Mouse (Mus musculus): ENCODE measurements around the gene Bpifa2. TPM values are rescaled to one million over a fixed set of nuclear protein-coding genes. Genes with fewer than 3 reads are reported as not detected.
A peak's percentile ranks its signal among the peaks of the same experiment; 100 is the strongest.
"Not testable (repeated sequence)": the region's sequence is repeated elsewhere in the genome, so short reads cannot be mapped to it uniquely, and the experiment has no call there.

The Bpifa2 gene
- under 1 TPM in 1 of 2 experiments, not detected in 1; 0.36 TPM for total RNA-seq (2021)

DNA sequence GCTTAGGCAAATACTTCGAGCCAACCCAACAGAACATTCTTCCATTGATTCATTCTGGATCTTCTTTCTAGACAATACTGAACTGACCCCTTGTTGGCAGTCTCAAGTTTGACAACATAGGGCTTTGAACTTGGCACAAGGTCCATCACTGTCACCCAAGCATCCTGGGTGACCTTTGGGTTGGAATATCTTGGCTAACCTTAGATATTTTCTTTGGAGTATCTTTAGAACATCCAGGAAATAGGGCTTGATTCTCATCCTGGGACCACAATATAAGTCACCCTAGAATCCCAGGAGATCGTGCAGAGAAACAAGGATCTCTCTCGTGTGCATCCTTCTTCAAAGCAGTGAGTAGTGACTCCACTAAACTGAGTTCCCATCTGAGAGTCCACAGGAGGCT is at the start of gene Bpifa2:
Gene Bpifa2 (plus strand): TSS at position 301 of the 400 bp plus-strand sequence.
- intact Hi-C loops (cut with DNase I): no loop called here
- no peak for DNase-seq

DNA sequence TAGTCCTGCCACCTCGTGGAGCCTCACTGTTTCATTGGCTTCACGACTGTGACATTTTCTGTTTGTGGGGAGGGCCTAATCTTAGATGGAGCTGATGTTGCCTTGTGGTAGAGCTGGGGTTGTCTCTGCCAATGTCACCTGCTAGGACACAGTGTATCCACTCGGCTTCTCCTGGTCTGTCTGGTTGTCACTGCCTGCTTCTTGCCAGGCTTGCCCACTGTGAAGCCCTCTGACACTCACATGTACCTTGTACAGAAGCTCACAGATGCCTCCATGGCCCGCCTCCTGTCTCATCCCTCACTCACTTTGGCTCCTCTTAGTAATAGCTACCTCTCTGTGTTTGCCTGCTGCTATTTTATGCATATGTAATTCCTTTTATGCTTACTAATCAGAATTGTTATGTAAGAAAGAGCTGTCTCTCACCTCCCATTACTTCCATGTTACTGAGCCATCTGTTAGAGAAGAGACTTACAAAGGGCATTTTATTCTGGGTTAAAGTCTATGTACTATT is 45.2 kb upstream of the Bpifa2 start:
- intact Hi-C loops (cut with DNase I): no loop called here
- DNase-seq: no peak

GRCm38 (mm10) chr2:153963334-153963733 is 44.7 kb upstream of the Bpifa2 start:
- no peak for DNase-seq
- intact Hi-C loops (cut with DNase I): no loop called here

- intact Hi-C loops (cut with DNase I): no loop called here
Measured at GRCm38 (mm10) chr2:153970221-153970620, 37.8 kb upstream of the Bpifa2 start.

GRCm38 (mm10) chr2:153974582-153974981 is 33.5 kb upstream of the Bpifa2 start, which contains the start of gene Bpifa6:
Bpifa6 (plus strand) TSS chr2:153974945.
- no peak for DNase-seq
- intact Hi-C loops (cut with DNase I): no loop called here

More at GRCm38 (mm10) chr2:153970221-153970620, 37.8 kb upstream of the Bpifa2 start:
- DNase-seq: no peak

- intact Hi-C loops (cut with DNase I): loop anchor here (10.0 kb wide), 1 partner anchor 99 kb away; no protein-coding TSS in a partner anchor
- DNase-seq: peak; percentile 76 to 88
Measured at GRCm38 (mm10) chr2:153995770-153996169, 12.3 kb upstream of the Bpifa2 start.

DNA sequence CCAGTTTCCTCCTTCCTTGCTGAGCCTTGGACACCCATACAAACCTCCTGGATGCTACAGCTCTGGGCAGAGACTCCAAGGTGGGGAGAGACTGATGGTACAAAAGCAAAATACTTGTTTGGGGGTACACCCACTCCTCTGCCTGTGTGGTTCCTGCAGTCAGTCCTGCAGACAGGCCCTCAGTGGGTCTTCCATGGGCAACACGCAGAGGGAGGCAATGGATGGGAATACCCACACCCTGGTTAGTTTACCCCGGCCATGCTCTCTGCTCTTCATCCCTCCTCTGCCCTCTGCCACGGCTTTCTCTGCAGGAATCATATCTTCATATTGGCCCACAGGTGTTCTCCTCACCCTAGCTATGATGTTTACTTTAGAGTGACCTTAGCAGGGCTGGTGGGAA is 7.6 kb upstream of the Bpifa2 start:
- intact Hi-C loops (cut with DNase I): no loop called here
- DNase-seq: no peak

- no peak for DNase-seq
- intact Hi-C loops (cut with DNase I): no loop called here
Measured at GRCm38 (mm10) chr2:154001056-154001455, 7.0 kb upstream of the Bpifa2 start.

DNA sequence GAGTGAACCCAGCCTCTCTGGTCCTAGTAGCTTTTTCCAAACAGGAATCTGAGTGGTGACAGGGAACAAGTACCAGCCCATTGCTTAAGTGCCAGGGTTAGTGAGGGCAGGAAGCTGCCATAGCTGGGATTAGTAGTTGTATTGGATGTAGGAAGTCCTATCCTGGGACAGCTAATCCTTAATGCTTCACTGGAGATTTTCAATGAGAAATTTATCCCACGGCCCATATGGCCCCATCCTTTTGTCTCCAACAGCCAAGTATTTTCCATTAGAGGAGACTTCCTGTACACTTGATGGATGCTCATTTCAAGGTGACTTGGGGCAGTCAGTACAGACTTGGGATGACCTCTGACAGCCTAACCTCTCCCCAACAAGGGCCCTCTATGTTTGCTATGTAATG is 3.6 kb upstream of the Bpifa2 start:
- intact Hi-C loops (cut with DNase I): no loop called here
- DNase-seq: no peak

GRCm38 (mm10) chr2:154005094-154005493 is 3.0 kb upstream of the Bpifa2 start:
- intact Hi-C loops (cut with DNase I): no loop called here

DNA sequence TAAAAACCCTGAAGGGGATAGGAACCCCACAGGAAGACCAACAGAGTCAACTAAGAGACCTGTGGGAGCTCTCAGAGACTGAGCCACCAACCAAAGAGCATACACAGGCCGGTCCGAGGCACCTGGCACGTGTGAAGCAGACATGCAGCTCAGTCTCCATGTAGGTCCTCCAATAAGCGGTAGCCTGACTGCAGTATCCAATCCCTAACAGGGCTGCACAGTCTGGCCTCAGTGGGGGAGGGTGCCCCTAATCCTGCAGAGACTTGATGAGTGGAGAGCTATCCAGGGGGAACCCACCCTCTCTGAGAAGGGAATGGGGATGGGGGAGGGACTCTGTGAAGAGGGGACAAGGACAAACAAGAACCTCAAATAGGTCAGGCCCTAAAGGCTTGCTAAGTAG is 2.3 kb upstream of the Bpifa2 start:
- intact Hi-C loops (cut with DNase I): no loop called here

More at GRCm38 (mm10) chr2:154005094-154005493, 3.0 kb upstream of the Bpifa2 start:
- DNase-seq: no peak

DNA sequence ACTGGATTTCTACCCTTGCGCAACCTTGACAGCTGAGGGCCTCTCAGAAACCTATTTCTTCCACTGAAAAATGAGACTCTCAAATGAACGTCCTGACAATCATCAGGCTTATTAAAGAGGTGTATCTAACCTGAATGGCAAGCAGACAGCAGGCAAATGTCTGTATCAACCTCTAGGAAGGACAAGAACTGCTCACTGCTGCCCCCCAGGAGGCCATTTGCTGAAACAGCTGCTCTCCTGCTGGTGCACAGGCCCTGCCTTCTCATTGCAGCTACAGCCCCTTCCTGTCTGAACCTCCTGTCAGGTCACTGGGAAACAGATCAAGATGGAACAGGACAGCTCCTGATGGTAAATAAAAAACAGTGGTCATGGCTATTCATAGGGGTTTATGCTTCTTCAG is 1.7 kb upstream of the Bpifa2 start:
- intact Hi-C loops (cut with DNase I): no loop called here
- no peak for DNase-seq

More for the DNA sequence above, 2.3 kb upstream of the Bpifa2 start:
- no peak for DNase-seq

- no peak for DNase-seq
- intact Hi-C loops (cut with DNase I): no loop called here
Measured at GRCm38 (mm10) chr2:154007381-154007780, 684 bp upstream of the Bpifa2 start.

DNA sequence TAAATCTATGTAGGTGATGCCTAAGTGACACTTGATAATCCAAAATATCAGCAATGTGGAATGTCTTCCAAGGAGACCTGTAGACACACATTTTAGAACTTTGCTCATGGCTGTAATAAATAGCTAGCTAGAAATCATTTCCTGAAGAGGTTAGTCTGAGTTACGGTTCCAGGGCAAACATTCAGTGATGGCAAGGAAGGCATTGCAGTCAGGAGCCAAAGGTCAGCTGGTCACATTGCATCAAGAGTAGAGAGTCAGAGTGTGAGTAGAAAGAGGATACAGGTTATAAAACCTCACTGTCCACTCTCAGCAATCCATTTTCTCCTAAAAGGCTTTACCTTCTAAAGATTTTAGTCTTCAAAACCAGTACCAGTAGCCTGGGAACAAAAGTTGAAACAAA is 9.9 kb downstream of the Bpifa2 start:
- intact Hi-C loops (cut with DNase I): no loop called here
- no peak for DNase-seq

- intact Hi-C loops (cut with DNase I); DNase-seq: not testable (repeated sequence)
Measured at GRCm38 (mm10) chr2:154024676-154025075, 16.6 kb downstream of the Bpifa2 start.

- intact Hi-C loops (cut with DNase I): no loop called here
Measured at GRCm38 (mm10) chr2:154038932-154039331, 30.9 kb downstream of the Bpifa2 start.

GRCm38 (mm10) chr2:154044743-154045142 is 36.7 kb downstream of the Bpifa2 start:
- intact Hi-C loops (cut with DNase I): loop anchor here (5.0 kb wide), 1 partner anchor 113 kb away; no protein-coding TSS in a partner anchor

More at GRCm38 (mm10) chr2:154038932-154039331, 30.9 kb downstream of the Bpifa2 start:
- DNase-seq: peak; percentile 1 to 26

GRCm38 (mm10) chr2:154058690-154059089 is 50.6 kb downstream of the Bpifa2 start:
- no peak for DNase-seq
- intact Hi-C loops (cut with DNase I): no loop called here

More at GRCm38 (mm10) chr2:154044743-154045142, 36.7 kb downstream of the Bpifa2 start:
- no peak for DNase-seq

Other genes starting within 250 kb of the Bpifa2 start
- not detected for gene Efcab8, start 228.3 kb upstream of the Bpifa2 start, total RNA-seq (2021)
- not detected for gene Sun5, start 137.2 kb upstream of the Bpifa2 start, total RNA-seq (2021)
- not detected for gene Bpifb2, start 133.2 kb upstream of the Bpifa2 start, total RNA-seq (2021)
- gene Bpifb6, start 107.9 kb upstream of the Bpifa2 start, total RNA-seq (2021): not detected
- gene Bpifb3, start 90.0 kb upstream of the Bpifa2 start, total RNA-seq (2021): not detected
- not detected for gene Bpifb4, start 70.1 kb upstream of the Bpifa2 start, total RNA-seq (2021)
- gene Bpifa6, start 33.3 kb upstream of the Bpifa2 start, total RNA-seq (2021): not detected
- not detected for gene Bpifa3, start 122.1 kb downstream of the Bpifa2 start, total RNA-seq (2021)
- under 1 TPM in 1 of 2 experiments, not detected in 1; 0.24 TPM for gene Bpifa1, start 134.6 kb downstream of the Bpifa2 start, total RNA-seq (2021)
- not detected for gene Bpifa5, start 154.3 kb downstream of the Bpifa2 start, total RNA-seq (2021)
- under 1 TPM; 0.15 to 0.24 TPM for gene Bpifb1, start 182.6 kb downstream of the Bpifa2 start, total RNA-seq (2021)
- gene Bpifb5, start 215.5 kb downstream of the Bpifa2 start, total RNA-seq (2021): not detected
- gene Bpifb9a, start 249.6 kb downstream of the Bpifa2 start, total RNA-seq (2021): not detected

All from heart, postnatal 10 days (tissue).